Mouse (Mus musculus): ENCODE results near the gene Tmem151b.
A peak's percentile ranks its signal among the peaks of the same experiment; 100 is the strongest.

The Tmem151b gene

GRCm38 (mm10) chr17:45510871-45511270 lies 38.6 kb downstream of the Tmem151b start:
- no peak for DNase-seq (ENCODE audit: low read depth)

DNA sequence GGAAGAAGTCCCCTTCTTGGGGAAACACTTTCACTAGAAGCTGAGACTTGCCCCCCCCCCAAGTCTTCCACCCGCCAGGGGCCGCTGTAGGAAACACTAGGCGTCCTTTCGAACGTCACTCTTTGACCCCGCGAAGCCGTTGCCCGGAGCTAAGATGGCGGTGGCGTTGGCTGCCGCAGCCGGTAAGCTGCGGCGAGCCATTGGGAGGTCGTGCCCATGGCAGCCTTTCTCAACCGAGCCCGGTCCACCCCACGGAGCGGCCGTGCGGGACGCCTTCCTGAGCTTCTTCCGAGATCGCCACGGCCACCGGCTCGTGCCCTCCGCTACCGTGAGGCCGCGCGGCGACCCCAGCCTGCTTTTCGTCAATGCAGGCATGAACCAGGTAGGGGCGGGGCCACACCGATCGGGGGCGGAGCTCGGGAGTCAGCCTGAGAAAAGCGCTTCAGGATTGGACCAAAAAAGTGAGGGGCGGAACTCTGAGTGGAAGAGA lies 42.7 kb downstream of the Tmem151b start, which contains the start of gene Aars2:
Gene Aars2 (plus strand): TSS at position 142 of the 490 bp plus-strand sequence.
- DNase-seq (ENCODE audit: low read depth) = peak; percentile 93

GRCm38 (mm10) chr17:45505941-45506465 lies 43.5 kb downstream of the Tmem151b start:
- no peak for DNase-seq (ENCODE audit: low read depth)

DNA sequence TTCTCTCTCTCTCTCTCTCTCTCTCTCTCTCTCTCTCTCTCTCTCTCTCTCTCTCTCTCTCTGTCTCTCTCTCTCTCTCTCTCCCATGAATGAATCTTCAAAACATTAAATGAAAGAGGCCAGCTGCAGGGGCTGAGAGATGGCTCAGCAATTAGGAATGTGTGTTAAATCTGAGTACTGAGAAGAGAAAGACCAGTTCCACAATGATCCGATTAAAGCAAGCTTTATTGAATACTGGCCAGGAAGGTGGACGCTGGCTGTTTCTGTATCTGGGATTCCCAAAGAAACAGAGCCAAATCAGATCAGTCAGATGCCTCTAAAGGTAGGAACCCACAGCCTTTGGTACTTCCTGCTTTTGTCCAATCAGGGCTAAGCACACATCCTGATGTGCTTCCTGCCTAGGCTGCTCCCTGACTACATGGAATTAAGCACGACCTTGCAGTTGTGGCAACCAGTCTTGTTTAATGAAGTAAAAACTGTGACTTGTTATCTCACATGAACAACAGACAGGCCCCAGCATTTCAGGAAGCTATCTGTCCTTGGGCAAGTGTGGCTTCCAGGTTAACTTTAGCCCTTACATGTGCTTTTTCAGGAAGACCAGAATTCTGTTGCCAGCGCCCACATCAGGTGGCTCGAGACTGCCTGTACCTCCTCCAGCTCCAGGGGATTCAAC lies 46.0 kb downstream of the Tmem151b start:
- no peak for DNase-seq (ENCODE audit: low read depth)

DNA sequence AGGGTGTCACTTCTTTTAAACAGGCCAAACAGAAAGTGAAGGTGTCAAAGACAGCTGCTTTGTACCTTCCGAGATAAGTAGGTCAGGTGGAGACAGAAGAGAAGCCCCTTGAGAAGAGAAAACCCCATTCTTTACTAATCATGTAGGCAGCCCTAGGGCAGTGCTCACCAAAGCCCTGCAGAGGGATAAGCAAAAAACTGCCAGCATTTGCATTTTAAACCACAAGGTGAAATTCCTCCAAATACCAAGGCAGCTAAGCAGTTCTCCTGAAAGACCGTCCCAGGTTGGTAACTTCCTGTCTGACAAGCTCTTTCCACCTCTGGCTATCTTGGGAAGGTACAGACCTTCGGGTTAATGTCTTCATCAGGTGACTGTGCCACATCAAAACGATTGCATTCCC lies 47.2 kb downstream of the Tmem151b start:
- DNase-seq (ENCODE audit: low read depth) = no peak

GRCm38 (mm10) chr17:45500981-45501380 lies 48.5 kb downstream of the Tmem151b start:
- DNase-seq (ENCODE audit: low read depth) = no peak

DNA sequence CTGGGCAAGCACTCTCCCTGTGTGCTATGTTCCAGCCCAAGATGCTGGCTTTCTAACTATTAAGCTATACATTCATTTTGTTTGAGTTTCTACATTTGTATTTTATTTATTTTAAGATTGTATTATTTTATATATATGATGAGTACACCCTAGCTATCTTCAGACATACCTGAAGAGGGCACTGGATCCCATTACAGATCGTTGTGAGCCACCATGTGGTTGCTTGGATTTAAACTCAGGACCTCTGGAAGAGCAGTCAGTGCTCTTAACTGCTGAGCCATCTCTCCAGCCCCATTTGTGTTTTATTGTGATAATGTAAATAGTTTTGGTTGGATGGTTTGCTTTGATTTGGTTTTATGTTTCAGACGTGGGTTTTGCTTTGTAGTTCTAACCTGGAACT lies 50.0 kb downstream of the Tmem151b start:
- DNase-seq (ENCODE audit: low read depth) = no peak

DNA sequence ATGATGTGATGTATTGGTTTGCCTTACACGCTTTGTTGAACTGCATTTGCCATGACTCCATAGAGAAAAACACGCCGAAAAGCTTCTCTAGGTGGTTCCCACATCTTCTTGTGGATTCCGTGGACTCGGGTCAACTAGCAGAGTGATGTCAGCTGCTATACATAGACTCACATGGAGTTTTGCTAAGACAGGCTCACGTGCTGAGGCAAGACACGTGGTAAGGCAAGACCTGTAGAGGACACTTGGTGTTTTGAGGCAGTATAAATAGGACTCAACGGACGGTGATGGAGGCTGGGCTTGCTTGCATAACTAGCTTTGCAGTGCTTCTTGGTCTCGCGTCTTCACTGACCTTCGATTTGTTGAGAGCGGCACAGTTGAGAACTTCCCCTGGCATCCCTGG lies 51.1 kb downstream of the Tmem151b start:
- no peak for DNase-seq (ENCODE audit: low read depth)

DNA sequence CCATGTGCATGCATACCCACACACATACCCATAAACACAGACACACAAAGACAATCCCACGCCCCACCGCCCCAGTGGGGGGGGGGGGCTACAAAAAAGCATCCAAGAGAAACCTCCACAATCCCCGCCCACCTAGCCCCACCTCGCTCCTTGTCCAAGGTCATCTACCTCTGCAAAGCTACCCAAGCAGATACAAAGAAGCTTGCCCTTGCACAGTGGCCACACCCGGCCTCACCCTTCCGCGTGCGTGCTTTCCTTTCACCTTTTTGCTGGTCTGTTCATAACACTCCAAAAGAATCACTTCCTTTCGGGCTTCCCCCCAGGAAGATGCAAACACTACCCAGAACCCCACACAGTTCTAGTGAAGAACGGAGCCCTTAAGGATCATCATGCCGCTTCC lies 54.1 kb downstream of the Tmem151b start:
- DNase-seq (ENCODE audit: low read depth) = no peak
